Mouse (Mus musculus): ENCODE results near the gene Ubr4. TPM values are rescaled to one million over a fixed set of nuclear protein-coding genes. Genes with fewer than 3 reads are reported as not detected.

Gene Ubr4
- total RNA-seq, 2 experiments from 2014 or later, result 93.4 to 104 TPM

Small RNA genes within 50 kb of the gene (microRNA-seq; reads per million reads assigned to microRNA genes)
- gene Gm24245 (0 to 0.38 reads per million in 2 experiments), gene Gm25732 (1.9 to 4.1 reads per million in 2 experiments)

Other genes with a start within 250 kb of the Ubr4 start
- 100 to 1,000 TPM; 596 to 645 TPM for gene Minos1, start 221.5 kb upstream of the Ubr4 start, total RNA-seq (2021)
- 100 to 1,000 TPM; 356 to 380 TPM for gene Capzb, start 159.7 kb upstream of the Ubr4 start, total RNA-seq (2021)
- 1 to 10 TPM; 5.0 to 5.8 TPM for gene Pqlc2, start 41.9 kb upstream of the Ubr4 start, total RNA-seq (2021)
- 10 to 100 TPM; 55.9 to 57.5 TPM for gene Akr7a5, start 41.9 kb upstream of the Ubr4 start, total RNA-seq (2021)
- gene Mrto4, start within 50 bp of the Ubr4 start, total RNA-seq (2021), result 10 to 100 TPM; 26.0 to 30.7 TPM
- 10 to 100 TPM; 47.8 to 52.4 TPM for gene Emc1, start within 50 bp of the Ubr4 start, total RNA-seq (2021)
- 1 to 10 TPM; 4.3 to 4.4 TPM for gene Iffo2, start 177.9 kb downstream of the Ubr4 start, total RNA-seq (2021)

Measured in heart, adult 18-20 months (tissue).